Mouse (Mus musculus): Measurements from ENCODE around the gene Tbc1d21.

Tbc1d21 gene

GRCm38 (mm10) chr9:58341795-58342194 is 28.5 kb downstream of the Tbc1d21 start:
- DNase-seq (ENCODE audit: low spot score in 2 of 2) = no peak

GRCm38 (mm10) chr9:58336650-58337281 is 33.5 kb downstream of the Tbc1d21 start:
- no peak for DNase-seq (ENCODE audit: low spot score in 2 of 2)

DNA sequence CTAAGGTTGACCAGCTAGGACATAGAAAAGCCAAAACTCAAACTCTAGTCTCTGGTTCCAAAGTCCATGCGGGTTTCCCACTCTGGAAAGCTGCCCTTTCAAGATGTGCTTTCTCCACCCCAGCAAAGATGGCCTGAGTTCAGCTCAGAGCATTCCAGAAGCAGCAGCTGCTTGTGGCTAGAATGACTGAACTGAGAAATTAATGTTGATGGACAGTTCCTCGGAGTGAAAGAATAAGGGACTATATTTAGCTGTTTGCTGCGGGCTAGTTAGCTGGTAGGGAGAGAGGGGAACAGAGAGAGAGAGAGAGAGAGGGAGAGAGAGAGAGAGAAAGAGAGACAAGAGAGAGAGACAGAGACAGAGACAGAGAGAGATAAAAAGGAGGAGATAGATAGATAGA is 39.0 kb downstream of the Tbc1d21 start:
- DNase-seq (ENCODE audit: low spot score in 2 of 2) = no peak

- no peak for DNase-seq (ENCODE audit: low spot score in 2 of 2)
These were observed 40.0 kb downstream of the Tbc1d21 start for GRCm38 (mm10) chr9:58330293-58330692.

- DNase-seq (ENCODE audit: low spot score in 2 of 2) = no peak
These were observed 42.9 kb downstream of the Tbc1d21 start for GRCm38 (mm10) chr9:58327382-58327781.

DNA sequence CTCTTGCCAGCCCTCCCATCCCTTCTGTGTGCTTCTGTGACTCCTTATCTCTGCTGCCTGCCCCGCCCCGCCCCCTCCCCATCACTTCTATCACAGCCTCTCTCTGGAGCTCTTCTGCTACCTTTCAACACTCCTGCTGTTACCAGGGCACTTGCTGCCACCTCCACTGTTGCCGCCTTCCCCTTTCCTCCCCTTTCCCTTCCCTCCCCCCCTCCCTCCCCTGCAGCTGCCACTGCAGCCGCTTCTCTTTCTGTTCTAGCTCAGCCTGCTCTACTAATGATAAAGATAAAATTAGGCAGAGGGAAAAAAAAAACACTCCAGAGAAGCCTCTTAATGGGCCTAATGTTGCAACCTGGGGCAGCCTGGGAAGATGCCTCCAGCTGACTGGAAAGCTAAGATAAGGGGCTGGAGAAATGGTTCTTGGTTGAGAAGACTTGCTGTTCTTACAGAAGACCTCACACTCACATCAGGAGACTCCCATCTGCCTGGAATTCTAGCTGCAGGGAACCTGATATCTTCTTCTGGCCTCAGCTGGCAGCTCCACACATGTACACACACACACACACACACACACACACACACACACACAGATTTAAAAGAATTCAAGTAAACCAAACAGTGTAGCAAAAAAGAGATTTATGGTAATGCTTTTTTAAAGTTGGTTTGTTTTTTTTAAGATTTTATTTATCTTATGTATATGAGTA is 43.6 kb downstream of the Tbc1d21 start:
- no peak for DNase-seq (ENCODE audit: low spot score in 2 of 2)

GRCm38 (mm10) chr9:58321681-58322080 is 48.6 kb downstream of the Tbc1d21 start:
- DNase-seq (ENCODE audit: low spot score in 2 of 2) = no peak

DNA sequence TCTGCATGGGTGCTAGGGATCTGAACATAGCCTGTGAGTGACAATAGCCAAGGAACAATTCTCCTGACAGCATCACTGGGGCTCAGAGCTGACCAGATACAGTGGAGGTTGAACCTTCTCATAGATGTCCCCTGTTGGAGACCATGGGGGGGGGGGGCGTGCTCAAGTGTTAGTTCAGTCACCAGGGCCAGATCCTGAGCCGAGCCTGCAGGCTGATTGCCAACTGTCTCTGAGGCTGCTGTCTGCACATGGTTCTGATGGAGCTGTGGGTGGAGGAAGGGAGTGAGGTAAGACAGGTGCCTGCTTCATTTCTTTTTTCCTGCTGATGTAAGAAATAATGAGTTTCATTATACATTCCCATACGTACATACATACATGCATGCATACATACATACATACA is 51.9 kb downstream of the Tbc1d21 start:
- no peak for DNase-seq (ENCODE audit: low spot score in 2 of 2)

GRCm38 (mm10) chr9:58317381-58317780 is 52.9 kb downstream of the Tbc1d21 start:
- DNase-seq (ENCODE audit: low spot score in 2 of 2) = no peak

GRCm38 (mm10) chr9:58316784-58317183 is 53.5 kb downstream of the Tbc1d21 start:
- no peak for DNase-seq (ENCODE audit: low spot score in 2 of 2)

DNA sequence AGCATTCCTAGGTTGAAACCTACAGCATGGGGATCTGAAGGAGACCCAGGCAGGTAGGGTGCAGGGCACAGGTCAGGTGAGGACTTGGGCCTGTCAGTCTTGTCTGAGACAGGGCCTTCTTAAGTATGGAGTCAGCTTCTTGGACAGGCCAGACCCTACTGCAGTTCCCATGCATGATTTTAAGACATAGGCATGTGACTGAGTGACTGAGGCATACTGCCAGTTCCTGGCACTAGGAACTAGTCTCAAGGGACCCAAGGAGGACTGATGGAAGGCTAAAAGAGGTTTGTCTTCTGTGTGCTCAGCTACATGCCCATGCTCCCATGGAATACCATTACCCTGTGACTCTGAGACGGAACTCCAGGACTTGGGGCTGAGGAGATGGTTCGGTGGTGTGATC is 54.4 kb downstream of the Tbc1d21 start:
- no peak for DNase-seq (ENCODE audit: low spot score in 2 of 2)

DNA sequence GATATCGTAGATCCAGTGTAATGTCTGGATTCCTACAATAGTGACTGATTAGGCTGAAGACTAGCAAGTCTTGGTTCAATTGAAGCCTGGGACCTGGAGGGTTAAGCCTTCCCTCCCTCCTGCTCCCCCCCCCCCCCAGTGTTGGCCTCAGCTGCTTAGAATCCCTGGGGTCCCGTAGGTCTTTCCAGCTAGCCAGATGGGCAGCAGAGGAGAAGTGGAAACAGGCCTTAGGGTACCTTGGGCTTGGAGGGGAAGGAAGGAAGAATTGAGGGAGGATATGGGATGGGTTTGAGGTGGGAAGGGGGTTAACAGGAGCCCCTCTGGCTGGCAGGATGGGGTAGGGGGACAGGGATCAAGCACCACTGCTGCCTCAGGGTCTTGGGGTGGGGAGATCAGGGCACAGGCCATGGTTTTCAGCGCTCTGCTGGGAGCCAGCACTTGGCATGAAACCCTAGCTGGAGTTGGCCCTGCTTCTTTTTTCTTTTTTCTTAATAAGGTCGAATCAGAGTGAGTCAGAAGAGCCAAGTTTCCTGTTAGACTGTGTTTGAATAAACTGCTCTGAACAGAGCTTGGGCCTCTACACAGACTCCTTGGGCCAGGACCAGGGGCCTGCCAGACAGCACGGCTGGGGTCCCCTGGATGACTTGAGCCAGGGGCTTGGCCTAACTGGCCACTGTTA is 55.4 kb downstream of the Tbc1d21 start:
- no peak for DNase-seq (ENCODE audit: low spot score in 2 of 2)

DNA sequence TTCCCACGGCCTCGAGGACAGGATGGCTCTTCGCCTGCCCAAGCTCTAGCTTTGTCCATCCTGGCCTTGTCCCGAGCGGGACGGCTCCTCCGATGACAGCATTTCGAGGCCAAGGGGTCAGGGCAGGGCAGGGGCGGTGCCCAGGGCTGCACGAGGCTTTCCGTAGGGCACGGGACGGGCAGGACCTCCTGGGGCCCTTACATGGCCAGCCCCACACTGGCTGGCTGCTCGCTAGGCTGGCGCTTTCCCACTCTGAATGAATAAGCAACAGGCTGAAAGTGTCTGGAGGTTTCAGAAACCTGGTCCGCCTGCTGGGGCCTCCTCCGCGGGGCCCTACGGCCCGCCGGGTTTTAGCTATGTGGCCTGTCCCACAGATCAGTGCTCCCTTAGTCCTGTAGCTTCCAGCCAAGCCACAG is 57.3 kb downstream of the Tbc1d21 start, which contains the start of gene Loxl1:
Loxl1 (minus strand) TSS at position 243 of the 416 bp plus-strand sequence.
- no peak for DNase-seq (ENCODE audit: low spot score in 2 of 2)

DNA sequence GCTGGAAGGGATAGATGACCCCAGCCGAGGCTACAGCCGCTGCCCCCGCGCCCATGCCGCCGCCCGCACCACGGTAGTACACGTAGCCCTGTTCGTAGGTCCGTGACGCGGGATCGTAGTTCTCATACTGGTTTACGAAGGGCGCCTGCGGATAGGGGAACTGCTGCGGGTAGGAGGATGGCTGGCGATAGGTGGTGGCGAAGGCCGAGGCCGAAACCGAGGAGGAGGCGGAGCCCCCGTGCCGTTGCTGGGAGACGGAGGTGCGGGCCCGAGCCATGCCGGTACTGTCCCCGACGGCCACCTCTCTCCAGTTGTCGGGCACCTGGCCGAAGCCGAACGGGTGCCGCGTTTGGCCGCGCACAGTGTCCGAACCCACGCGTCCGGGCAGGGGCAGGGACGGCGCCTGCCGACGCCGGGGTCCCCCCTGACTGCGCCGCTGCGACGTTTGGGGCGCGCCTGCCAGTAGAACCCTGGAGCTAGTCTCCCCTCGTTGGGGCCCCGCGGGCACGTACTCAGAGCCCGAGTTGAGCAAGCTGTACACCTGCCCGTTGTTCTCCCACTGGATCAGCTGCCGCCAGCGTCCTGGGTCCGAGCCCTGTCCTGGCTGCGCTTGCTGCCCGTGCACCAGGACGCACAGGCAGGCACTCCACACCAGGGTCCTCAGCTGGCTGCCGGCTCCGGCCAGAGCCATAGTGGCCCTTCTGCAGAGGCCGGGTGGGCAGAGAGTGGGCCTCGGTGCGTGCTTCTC is 57.9 kb downstream of the Tbc1d21 start:
- no peak for DNase-seq (ENCODE audit: low spot score in 2 of 2)

DNA sequence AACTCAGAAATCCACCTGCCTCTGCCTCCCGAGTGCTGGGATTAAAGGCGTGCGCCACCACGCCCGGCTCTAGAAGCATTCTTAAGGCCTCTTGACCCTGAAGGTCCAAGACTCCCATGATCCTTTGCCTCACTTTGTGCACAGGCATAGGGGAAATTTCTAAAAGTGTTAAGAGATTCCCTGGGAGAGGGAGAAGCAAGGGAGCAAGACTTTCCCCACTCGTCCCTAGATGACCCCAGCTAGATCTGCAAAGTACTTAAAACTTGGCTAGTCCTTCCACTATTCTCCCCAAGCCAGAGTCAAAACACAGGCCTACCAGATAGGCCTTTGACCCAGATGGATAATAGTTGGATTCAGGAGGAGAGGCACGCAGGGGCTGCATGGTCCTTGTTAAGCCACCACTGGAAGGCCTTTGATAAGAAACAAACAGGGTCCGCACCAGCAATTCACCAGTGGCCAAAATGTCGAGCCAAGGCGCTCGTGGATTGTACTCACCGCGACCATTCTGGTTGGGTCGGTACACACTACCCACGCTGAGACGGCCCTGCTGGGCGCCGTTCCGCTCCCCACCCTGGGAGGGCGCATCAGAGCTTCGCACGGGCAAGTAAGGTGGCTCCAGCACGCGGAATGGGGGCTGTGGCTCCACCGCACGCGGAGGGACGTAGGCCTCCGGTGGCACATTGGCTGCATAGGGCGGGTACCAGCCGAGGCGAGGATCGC is 58.9 kb downstream of the Tbc1d21 start:
- DNase-seq (ENCODE audit: low spot score in 2 of 2) = no peak

DNA sequence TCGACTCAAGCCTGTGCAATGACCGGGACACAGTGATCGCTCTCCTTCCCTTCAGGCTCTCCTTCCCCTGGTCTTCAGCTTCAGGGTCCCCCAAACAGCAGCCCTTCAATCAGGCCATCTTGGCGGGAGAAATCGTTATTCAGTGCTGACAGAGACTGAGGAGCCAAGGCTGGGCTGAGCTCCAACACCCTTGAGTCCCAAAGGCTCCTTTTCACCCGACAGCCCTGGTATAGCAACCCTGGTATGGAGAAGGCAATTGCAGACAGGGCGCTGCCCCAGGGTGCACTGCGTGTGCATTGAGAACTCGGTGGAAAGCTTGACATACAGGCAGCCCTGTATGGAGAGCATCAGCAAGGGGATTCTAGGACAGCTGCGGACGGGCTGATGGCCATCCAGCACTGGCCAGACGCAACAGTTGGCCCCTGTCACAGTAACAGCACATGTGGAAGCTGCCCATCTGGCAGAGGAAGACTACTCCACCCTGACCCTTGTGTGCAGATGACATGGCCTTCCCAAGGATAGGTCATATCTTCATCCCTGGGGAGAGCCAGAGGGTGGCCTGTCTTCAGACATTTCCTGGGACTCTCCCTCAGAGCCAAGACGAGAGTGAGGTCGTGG is 60.1 kb downstream of the Tbc1d21 start:
- DNase-seq (ENCODE audit: low spot score in 2 of 2) = no peak

Measured in spleen, postnatal 14 days (tissue).